Mouse (Mus musculus): ENCODE measurements at regions not wholly inside any gene's neighbourhood (a gene's known extent, or its start where the extent isn't known, plus 50 kb on each side); places are given as distances from the start of the nearest gene placed in this dataset.

- WGBS, result 63% methylated on average over 1 of the region's 1 CpGs
- Histone ChIP-seq H3K9ac (no peak overlapping the region), H3K4me2 (replicated peaks) (no peak overlapping the region), H3K27me3 (no peaks in the 10 kb centered on the region), H3K27ac (no peak overlapping the region), H3K4me1 (no peaks in the 10 kb centered on the region), H3K4me3 (no peak overlapping the region), H3K9me3 (no peaks in the 10 kb centered on the region), H3K36me3 (no peaks in the 10 kb centered on the region)
- no peak for ATAC-seq (ENCODE audit: insufficient number of reproducible peaks, insufficient read depth, low FRiP score, low TSS enrichment)
Measured at GRCm38 (mm10) chr8:115850552-115850951, 143.0 kb upstream of the Maf start.

DNA sequence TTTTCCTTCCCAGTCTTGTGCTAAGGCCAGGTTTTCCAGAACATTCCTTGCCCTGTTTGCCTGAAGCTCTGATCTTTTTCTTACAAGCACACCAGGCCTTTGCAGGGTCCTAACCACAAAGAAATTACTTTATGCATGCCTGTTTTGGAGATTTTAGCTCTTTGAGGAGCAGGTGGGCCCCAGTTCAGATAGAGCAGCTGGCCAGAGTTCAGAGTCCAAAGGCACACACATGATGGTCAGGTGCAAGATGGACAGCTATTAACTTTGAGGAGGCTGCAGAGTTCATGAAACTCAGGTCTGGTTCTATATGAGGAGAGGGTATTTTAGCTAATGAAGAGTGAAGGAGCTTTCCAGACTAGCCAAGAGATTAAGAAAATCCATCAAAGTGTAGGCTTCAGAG lies 125.8 kb upstream of the Maf start:
- no peak for ATAC-seq (ENCODE audit: insufficient number of reproducible peaks, insufficient read depth, low FRiP score, low TSS enrichment)
- Histone ChIP-seq H3K9me3 (no peaks in the 10 kb centered on the region), H3K4me2 (replicated peaks) (no peak overlapping the region), H3K4me3 (no peak overlapping the region), H3K36me3 (no peaks in the 10 kb centered on the region), H3K27ac (no peak overlapping the region), H3K9ac (no peak overlapping the region), H3K27me3 (no peaks in the 10 kb centered on the region), H3K4me1 (no peaks in the 10 kb centered on the region)

DNA sequence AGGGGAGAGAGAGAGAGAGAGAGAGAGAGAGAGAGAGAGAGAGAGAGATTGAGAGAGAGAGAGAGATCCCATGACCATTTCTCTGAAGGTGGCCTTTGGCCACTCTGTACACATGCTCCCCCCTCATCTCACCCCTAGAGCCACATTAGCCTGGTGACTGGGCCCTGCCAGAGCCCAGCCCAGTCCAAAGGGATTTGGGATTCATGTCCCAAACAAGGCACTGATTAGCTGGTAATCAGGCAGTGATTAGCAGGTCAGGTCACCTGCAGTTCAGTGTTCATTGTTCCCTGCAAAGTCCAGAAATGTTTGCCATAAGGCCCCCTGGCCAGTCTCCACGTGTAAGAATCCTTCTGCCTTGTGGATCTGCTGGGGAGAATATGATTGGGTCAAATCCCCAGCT lies 124.1 kb upstream of the Maf start:
- 14% methylated on average over 1 of the region's 1 CpGs for WGBS
- no peak overlapping the region for H3K4me2 ChIP-seq (replicated peaks)
- no peaks in the 10 kb centered on the region for H3K27me3 ChIP-seq
- no peak overlapping the region for H3K27ac ChIP-seq
- 0 out of 2 replicates have a peak, but pooled peaks cover under 1% of the 10 kb centered on the region for H3K4me1 ChIP-seq
- no peaks in the 10 kb centered on the region for H3K36me3 ChIP-seq
- no peak overlapping the region for H3K4me3 ChIP-seq
- no peak overlapping the region for H3K9ac ChIP-seq
- ATAC-seq (ENCODE audit: insufficient number of reproducible peaks, insufficient read depth, low FRiP score, low TSS enrichment), result no peak
- H3K9me3 ChIP-seq, result no peaks in the 10 kb centered on the region

- H3K36me3 ChIP-seq, result no peaks in the 10 kb centered on the region
- H3K4me3 ChIP-seq, result no peak overlapping the region
- no peak overlapping the region for H3K27ac ChIP-seq
- 0 out of 2 replicates have a peak, but pooled peaks cover 5% of the 10 kb centered on the region for H3K4me1 ChIP-seq
- no peak for ATAC-seq (ENCODE audit: insufficient number of reproducible peaks, insufficient read depth, low FRiP score, low TSS enrichment)
- H3K4me2 ChIP-seq (replicated peaks), result no peak overlapping the region
- WGBS, result 70% methylated on average over 4 of the region's 4 CpGs
- no peak overlapping the region for H3K9ac ChIP-seq
- H3K9me3 ChIP-seq, result no peaks in the 10 kb centered on the region
- no peaks in the 10 kb centered on the region for H3K27me3 ChIP-seq
Measured at GRCm38 (mm10) chr8:115830012-115830662, 122.5 kb upstream of the Maf start.

GRCm38 (mm10) chr8:115826516-115826915 lies 118.9 kb upstream of the Maf start:
- Histone ChIP-seq H3K9ac (no peak overlapping the region), H3K9me3 (no peaks in the 10 kb centered on the region), H3K36me3 (no peaks in the 10 kb centered on the region), H3K4me3 (no peak overlapping the region), H3K27ac (no peak overlapping the region), H3K27me3 (no peaks in the 10 kb centered on the region), H3K4me2 (replicated peaks) (no peak overlapping the region), H3K4me1 (peaks cover 5% of the 10 kb centered on the region; the same call in 1 of the 2 replicates)
- ATAC-seq (ENCODE audit: insufficient number of reproducible peaks, insufficient read depth, low FRiP score, low TSS enrichment), result no peak
- 74% methylated on average over 3 of the region's 3 CpGs for WGBS

GRCm38 (mm10) chr8:115825899-115826502 lies 118.4 kb upstream of the Maf start:
- Histone ChIP-seq H3K27ac (no peak overlapping the region), H3K9me3 (no peaks in the 10 kb centered on the region), H3K4me3 (no peak overlapping the region), H3K36me3 (no peaks in the 10 kb centered on the region), H3K9ac (no peak overlapping the region), H3K4me2 (replicated peaks) (no peak overlapping the region), H3K27me3 (no peaks in the 10 kb centered on the region), H3K4me1 (peaks cover 5% of the 10 kb centered on the region; the same call in 1 of the 2 replicates)
- WGBS, result 57% methylated on average over 5 of the region's 5 CpGs
- ATAC-seq (ENCODE audit: insufficient number of reproducible peaks, insufficient read depth, low FRiP score, low TSS enrichment), result no peak

- Histone ChIP-seq H3K27me3 (no peaks in the 10 kb centered on the region), H3K9me3 (no peaks in the 10 kb centered on the region), H3K9ac (no peak overlapping the region), H3K4me3 (no peak overlapping the region), H3K36me3 (no peaks in the 10 kb centered on the region), H3K4me1 (peaks cover 5% of the 10 kb centered on the region; the same call in 1 of the 2 replicates), H3K4me2 (replicated peaks) (no peak overlapping the region), H3K27ac (no peak overlapping the region)
- ATAC-seq (ENCODE audit: insufficient number of reproducible peaks, insufficient read depth, low FRiP score, low TSS enrichment), result no peak
- WGBS, result 78% methylated on average over 6 of the region's 6 CpGs
Measured at GRCm38 (mm10) chr8:115824478-115824785, 116.8 kb upstream of the Maf start.

- H3K4me2 ChIP-seq (replicated peaks), result no peak overlapping the region
- ATAC-seq (ENCODE audit: insufficient number of reproducible peaks, insufficient read depth, low FRiP score, low TSS enrichment), result no peak
- H3K4me3 ChIP-seq, result no peak overlapping the region
- no peak overlapping the region for H3K27ac ChIP-seq
- H3K36me3 ChIP-seq, result no peaks in the 10 kb centered on the region
- H3K9me3 ChIP-seq, result no peaks in the 10 kb centered on the region
- H3K27me3 ChIP-seq, result no peaks in the 10 kb centered on the region
- H3K4me1 ChIP-seq, result peaks cover 5% of the 10 kb centered on the region; the same call in 1 of the 2 replicates
- WGBS, result 42% methylated on average over 8 of the region's 8 CpGs
- H3K9ac ChIP-seq, result no peak overlapping the region
Measured at GRCm38 (mm10) chr8:115823673-115824477, 116.3 kb upstream of the Maf start.

DNA sequence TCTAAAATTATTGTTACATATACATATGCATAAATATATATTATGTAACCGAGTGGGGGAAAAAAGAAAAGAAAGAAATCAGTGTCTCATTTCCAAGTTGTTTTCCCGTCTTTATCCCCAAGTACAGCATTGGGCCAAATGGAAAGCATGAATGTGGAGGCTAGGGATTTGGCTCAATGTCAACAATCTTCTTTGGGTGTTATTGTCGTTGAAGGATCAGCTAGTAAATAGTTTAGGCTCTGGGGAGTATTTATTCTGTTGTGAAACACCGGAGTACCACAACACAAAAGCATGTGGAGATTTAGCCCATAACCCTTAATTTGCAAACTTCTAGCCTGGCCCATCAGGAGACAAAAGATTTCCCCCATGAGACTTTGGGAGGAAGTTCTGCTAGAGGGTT lies 105.8 kb upstream of the Maf start:
- Histone ChIP-seq H3K27me3 (no peaks in the 10 kb centered on the region), H3K4me1 (no peaks in the 10 kb centered on the region), H3K36me3 (no peaks in the 10 kb centered on the region), H3K27ac (no peak overlapping the region), H3K4me2 (replicated peaks) (no peak overlapping the region), H3K4me3 (no peak overlapping the region), H3K9ac (no peak overlapping the region), H3K9me3 (no peaks in the 10 kb centered on the region)
- no peak for ATAC-seq (ENCODE audit: insufficient number of reproducible peaks, insufficient read depth, low FRiP score, low TSS enrichment)
- 76% methylated on average over 4 of the region's 4 CpGs for WGBS

DNA sequence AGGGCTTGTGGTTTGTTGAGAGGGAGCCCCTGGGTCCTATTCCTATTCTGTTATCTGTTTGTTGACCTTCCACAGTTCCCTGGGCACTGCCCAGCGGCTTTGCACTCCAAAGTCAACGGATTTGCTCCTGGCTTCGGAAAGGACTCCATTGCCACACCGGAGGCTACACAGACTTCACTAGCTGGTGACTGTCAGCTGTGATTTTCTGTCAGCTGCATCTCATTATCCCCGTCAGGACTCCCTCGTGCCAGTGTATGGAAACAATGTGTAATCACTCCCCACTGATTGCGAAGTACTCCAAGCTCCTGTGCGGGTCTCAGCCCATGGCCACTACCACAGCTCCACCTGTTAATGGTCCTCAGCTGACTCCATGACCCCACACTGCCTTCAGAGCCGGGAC lies 99.0 kb upstream of the Maf start:
- Histone ChIP-seq H3K4me1 (0 out of 2 replicates have a peak, but pooled peaks cover 6% of the 10 kb centered on the region), H3K27me3 (no peaks in the 10 kb centered on the region), H3K9ac (no peak overlapping the region), H3K4me2 (replicated peaks) (0 out of 2 replicates have a peak overlapping the region, but pooled peaks have one; percentile 2), H3K9me3 (no peaks in the 10 kb centered on the region), H3K4me3 (no peak overlapping the region), H3K27ac (no peak overlapping the region), H3K36me3 (no peaks in the 10 kb centered on the region)
- 22% methylated on average over 9 of the region's 9 CpGs for WGBS
- ATAC-seq (ENCODE audit: insufficient number of reproducible peaks, insufficient read depth, low FRiP score, low TSS enrichment), result no peak

DNA sequence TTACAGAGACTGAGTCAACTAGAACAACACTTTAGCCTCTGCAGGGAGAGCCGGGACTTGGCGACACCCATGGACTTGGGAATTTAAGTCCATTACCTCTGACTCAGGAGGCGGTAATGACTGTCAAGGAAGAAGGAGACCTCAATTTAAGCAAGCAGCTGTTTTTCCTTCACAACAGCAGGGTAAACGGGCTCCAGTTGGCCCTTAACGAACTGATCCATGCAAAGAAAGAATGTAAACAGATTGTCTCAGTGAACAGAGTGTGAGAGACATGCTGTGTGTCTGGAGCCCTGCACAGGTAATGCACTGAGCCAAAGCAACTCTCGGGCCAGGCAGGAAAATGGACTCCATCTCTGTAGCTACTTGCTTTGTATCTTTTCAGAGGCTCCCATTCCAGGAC lies 98.5 kb upstream of the Maf start:
- Histone ChIP-seq H3K36me3 (no peaks in the 10 kb centered on the region), H3K4me2 (replicated peaks) (no peak overlapping the region), H3K4me1 (0 out of 2 replicates have a peak, but pooled peaks cover 6% of the 10 kb centered on the region), H3K4me3 (no peak overlapping the region), H3K9me3 (no peaks in the 10 kb centered on the region), H3K27me3 (no peaks in the 10 kb centered on the region), H3K9ac (no peak overlapping the region), H3K27ac (no peak overlapping the region)
- WGBS, result 62% methylated on average over 6 of the region's 6 CpGs
- no peak for ATAC-seq (ENCODE audit: insufficient number of reproducible peaks, insufficient read depth, low FRiP score, low TSS enrichment)

DNA sequence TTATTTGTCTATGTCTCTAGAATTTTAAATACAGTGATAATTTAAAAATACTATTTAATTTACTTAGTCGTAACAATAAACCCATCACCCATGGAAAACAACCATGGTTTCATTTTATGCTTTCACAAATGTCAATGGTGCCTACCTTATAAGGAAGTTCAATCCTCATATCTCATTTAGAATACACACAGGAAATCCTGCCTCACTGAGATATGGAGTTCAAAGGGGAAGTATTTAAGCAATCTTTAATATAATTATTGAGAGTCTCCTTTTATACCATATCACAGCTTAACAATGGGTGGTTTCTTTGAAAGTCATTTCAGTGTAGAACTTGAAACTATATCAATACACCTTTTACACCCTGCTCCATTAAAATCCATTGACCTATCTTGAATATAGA lies 86.0 kb upstream of the Maf start:
- no peak for ATAC-seq (ENCODE audit: insufficient number of reproducible peaks, insufficient read depth, low FRiP score, low TSS enrichment)
- Histone ChIP-seq H3K4me2 (replicated peaks) (no peak overlapping the region), H3K4me1 (no peaks in the 10 kb centered on the region), H3K27ac (no peak overlapping the region), H3K27me3 (no peaks in the 10 kb centered on the region), H3K9me3 (no peaks in the 10 kb centered on the region), H3K4me3 (no peak overlapping the region), H3K36me3 (no peaks in the 10 kb centered on the region), H3K9ac (no peak overlapping the region)
- WGBS, result 78% methylated on average over 1 of the region's 1 CpGs
